Mouse (Mus musculus): ENCODE results near the gene Sfrp2.

Sfrp2 gene

GRCm38 (mm10) chr3:83771160-83771869 lies 5.2 kb downstream of the Sfrp2 start:
- no peak for DNase-seq (ENCODE audit: low read depth, low spot score)

- DNase-seq (ENCODE audit: low read depth, low spot score): no peak
Measured at GRCm38 (mm10) chr3:83773281-83773680, 7.2 kb downstream of the Sfrp2 start.

- DNase-seq (ENCODE audit: low read depth, low spot score): no peak
Measured at GRCm38 (mm10) chr3:83775403-83775802, 9.3 kb downstream of the Sfrp2 start.

GRCm38 (mm10) chr3:83781460-83782222 lies 15.5 kb downstream of the Sfrp2 start:
- DNase-seq (ENCODE audit: low read depth, low spot score): no peak

DNA sequence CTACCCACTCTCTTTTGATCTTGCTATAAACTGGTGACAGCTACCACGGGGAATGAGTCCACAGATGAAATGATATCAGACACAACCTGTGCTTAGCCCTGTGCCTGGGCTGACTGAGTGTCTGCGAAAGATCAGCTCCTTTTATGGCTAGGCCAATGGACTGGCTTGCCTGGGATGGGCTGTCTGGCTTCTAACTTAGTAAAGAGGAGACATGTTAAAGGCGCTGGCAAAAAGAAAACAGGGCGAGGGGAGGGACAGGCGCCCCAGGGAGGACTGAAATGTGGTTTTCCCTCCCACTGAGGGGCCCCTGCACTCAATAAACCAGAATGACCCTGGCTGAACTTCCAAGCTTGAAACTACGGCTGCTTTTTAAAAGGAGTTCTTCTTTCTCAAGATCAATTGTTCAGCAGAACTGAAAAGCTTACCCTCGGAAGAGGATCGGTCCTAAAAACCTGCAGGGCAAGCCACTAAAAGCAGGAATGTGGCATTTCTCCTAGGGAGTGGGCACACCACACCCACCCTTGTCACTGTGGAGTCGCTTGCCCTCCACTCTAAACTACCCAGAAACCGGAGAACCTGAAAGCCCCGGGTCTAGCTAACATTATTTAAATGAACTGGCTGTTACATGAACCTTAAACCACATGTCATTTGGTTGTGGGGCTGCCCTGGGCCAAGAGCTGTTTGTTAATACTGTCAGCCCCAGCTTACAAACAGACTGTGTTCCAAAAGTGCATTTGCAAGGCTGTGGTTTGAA lies 17.8 kb downstream of the Sfrp2 start:
- no peak for DNase-seq (ENCODE audit: low read depth, low spot score)

DNA sequence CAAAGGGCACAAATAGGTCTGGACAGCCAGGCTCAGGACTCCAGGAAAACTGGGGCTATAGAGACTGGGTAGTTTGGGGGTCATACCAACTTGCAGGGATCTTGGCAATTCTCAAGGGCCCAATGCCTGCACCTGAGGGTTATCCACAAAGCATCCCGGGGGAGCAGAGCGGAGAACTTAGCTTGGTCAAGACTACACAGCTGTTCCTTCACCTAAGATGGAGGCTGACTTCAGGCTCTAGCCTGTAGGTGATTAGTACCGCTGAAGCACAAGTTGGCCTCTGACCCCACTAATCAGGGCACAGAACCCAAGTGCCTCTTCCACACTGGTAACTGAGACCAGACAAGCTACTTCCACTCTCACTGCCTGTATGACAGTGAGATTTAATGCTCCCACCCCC lies 18.6 kb downstream of the Sfrp2 start:
- no peak for DNase-seq (ENCODE audit: low read depth, low spot score)

DNA sequence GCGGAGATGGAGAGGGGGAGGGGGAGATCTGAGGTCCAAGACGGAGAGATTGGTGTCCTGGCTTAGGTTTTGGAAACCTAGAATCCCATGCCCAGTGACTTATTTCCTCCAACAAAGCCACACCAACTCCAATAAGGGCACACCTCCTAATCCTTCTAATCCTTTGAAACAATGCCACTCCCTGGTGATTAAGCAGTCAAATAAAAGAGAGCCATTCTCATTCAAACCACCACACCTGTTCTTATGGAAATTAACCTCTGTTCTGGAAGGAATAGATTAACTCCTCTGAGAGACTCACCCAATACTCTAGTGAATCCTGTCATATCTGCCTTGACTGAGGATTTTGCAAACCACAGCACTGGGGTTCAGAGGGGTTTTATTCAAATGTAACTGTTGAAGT lies 21.0 kb downstream of the Sfrp2 start:
- DNase-seq (ENCODE audit: low read depth, low spot score): no peak

DNA sequence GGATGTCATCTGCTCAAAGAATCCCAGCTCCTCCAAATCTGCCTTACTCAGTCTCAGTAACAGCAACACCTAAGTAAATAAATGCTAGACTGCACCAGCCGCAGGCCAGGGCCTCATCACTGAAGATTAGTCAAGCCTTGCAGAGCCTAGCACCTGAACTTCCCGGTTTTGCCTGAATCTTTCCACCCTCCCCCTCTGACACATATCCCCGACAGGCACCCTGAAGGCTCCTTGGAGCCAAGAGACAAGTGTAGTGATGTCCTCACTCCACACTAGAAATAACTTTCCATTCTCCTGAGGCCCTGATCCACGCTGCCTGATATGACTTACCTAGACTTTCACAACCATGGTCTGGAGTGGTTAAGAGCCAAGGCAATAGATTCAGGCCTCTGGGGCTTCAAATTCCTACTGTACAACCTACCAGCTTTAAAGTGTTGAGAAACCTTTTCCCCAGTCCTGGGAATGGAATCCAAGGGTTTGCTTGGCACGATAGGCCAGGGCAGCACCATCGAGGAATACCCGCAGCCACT lies 21.7 kb downstream of the Sfrp2 start:
- DNase-seq (ENCODE audit: low read depth, low spot score): no peak

GRCm38 (mm10) chr3:83789651-83790451 lies 23.7 kb downstream of the Sfrp2 start:
- peak; percentile 72 for DNase-seq (ENCODE audit: low read depth, low spot score)

DNA sequence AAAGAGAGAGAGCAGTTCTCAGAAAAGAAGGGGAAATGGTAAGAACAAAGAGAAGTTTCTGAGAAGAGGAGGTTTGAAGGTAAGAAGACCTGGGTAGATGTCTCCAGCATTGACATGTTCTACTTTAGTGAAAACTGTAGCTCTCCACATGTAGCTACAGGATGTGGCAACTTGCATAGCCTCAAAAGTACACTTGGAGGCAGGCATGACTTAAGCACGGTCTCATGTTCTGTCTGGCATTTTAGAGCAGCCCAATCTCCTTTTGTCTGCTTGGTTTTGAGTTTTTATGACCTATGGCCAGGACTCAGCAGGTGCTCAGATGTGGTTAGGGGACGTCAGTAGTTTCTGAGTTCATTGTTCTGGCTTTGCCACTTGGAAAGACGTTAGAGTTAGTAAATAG lies 25.3 kb downstream of the Sfrp2 start:
- DNase-seq (ENCODE audit: low read depth, low spot score): peak; percentile 59

DNA sequence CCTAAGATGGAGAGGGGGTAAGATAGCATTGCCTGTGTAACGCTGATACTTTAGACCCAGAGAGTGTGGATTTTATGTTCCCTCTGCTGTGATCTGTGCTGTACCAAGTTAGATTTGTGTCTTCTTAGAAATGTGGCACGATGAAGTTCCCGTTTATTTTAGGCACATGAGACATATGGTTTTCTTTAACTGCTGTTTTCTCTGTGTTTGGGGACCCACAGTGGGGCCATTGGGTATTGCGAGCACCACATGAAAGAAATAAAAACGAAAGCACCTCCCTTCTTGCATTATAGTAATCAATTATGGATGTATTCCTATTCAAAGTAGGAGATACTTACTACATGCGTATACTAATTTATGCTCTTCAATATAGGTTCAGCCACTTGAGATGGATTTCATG lies 31.0 kb downstream of the Sfrp2 start:
- peak; percentile 15 for DNase-seq (ENCODE audit: low read depth, low spot score)

DNA sequence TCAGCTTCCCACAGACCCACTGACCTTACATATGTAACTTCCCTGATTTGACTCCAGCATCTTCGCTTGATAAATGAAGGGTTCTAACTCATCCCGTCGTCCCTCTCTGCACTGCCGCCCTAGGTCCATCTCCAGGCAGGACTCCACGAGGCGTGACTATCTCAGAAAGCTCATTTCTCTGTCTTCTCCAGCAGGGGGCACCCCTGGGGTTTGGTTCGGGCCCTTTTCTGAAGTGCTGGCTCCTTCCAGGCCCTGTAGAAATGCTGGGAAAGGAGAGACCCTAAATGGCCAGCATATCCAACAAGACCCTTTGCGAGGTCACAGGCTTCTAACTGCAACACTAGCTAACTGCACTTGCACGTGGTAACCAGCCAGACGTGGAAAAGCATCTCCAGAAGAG lies 31.7 kb downstream of the Sfrp2 start:
- peak; percentile 57 for DNase-seq (ENCODE audit: low read depth, low spot score)

DNA sequence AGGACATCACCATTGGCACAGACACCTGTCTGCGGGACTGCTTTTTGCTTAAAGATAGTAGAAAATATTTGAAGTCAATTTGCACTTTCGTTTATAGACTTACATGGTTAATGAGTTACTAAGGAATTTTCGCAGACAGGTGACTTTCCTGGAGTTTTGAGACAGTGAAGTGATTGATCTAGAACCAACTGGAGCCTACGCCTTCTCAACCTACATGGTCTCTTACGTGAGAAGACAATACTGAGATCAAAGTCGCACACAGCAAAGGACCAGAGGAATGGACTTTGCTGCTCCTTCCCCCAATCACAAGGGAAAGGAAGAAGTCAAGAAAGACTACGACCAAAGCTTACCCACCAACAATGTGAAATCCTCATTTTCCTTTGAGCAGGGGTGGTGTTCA lies 33.4 kb downstream of the Sfrp2 start:
- DNase-seq (ENCODE audit: low read depth, low spot score): no peak

DNA sequence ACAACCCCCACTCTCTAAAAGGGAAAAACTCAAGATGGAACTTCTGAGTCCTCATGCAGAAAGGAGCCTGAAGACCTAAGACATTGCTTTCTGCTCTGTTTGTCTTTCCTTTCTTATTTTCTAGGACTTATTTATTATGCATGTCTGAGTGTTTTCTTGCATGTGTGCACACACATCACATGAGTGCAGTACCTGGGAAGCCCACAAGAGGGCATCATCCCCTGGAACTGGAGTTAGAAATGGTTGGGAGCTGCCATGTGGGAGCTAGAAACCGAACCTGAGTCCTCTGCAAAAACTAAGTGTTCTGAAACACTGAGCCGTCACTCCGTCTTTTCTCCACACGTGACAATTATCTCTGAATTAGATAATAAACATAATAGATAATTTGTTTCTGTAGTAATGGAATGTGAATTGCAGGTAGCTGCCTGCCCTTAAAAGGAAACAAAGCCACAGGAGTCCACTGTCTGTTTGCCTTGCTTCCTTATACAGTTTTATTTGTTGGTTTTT lies 35.6 kb downstream of the Sfrp2 start:
- no peak for DNase-seq (ENCODE audit: low read depth, low spot score)

GRCm38 (mm10) chr3:83808483-83808882 lies 42.4 kb downstream of the Sfrp2 start:
- no peak for DNase-seq (ENCODE audit: low read depth, low spot score)

DNA sequence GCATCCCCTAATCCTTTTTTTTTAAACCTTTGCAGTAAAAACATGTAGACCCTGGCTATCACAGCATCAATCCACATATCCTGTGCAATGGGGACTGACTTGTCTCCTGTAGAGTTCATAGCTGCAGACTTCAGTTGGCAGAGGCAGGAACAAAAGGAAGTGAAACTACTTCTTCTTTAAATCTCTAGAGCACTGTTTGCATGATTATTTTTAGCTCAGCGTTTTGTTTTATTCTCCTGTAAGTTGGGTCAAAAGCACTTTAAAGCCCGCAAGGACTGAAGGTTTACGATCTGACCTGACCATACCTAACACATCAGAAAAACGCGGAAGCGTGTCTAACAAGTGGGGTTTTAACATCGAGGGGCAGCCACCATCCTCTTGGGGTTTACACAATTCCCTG lies 45.9 kb downstream of the Sfrp2 start:
- no peak for DNase-seq (ENCODE audit: low read depth, low spot score)

DNA sequence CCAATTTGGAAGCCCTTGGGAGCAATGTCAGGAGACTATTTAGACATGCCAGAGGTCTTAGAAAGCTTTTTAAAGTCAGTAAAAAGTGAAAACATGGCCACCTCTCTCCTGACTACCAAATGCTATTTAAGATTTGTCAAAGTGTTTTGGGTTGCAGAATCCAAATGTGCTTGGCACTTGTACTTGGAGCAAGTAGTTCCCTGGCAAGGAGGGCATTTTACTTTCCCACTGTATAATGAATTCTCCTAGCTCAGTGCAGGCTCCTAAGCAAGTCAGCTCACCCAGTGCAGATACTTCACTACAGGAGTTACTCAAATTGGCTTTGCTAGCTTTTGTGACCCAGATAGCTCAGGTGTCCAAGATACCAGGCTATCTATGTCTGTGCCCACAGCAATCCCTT lies 46.7 kb downstream of the Sfrp2 start:
- DNase-seq (ENCODE audit: low read depth, low spot score): no peak

DNA sequence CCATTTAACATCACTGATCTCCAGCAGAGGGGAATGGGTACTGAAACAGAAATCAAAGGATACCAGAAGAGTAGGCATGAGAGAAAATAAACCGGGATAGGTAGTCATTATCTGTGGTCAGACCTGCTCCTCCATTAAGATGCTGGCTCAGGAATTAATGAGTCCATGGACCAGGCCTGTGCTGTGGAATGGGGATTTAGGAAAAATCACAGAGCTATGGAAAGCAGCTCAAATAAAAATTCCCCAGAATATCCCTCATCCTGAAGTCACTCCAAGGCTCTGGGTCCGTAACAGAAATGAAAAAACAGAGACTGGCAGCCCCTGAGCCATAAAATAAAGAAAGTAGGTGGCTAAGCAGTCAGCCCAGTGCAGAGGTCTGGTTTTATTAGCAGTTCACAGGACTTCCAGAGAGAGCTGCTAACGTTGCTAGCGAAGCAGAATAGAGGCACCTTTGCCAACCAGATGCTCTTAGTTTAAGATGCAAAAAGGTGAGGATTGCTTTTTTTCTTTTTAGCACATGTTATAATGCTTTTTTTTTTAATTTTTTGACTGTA lies 50.3 kb downstream of the Sfrp2 start:
- DNase-seq (ENCODE audit: low read depth, low spot score): no peak

GRCm38 (mm10) chr3:83823774-83824173 lies 57.7 kb downstream of the Sfrp2 start:
- no peak for DNase-seq (ENCODE audit: low read depth, low spot score)

Measured in CD4-positive helper T cell, adult 2 months (primary cell).